Mouse (Mus musculus): ENCODE results near the gene Shoc2.

DNA sequence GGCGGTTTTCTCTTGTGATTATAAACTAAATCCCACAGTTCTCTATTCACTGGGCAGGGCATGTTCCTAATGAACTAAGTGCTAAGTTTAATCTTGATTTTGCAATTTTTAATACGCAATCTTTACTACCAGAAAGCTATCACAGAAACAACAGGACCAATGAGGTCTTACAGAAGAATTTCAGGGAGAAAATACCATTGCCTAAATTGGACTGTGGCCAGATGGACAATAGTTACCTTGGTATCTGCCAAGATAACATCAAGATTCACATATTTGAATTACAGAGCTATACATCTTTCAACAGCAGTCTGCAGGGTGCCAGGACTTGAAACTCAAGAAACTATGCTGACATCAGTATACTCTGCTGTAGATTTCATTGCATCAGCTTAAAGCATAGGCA is 1.8 kb upstream of the Shoc2 start:
- no peak for TF ChIP-seq POLR2A (IDR thresholded peaks at IDR 0.05; ENCODE audit: borderline replicate concordance, extremely low read depth, insufficient read depth, insufficient read length, poor library complexity, severe bottlenecking)
- no peak for TF ChIP-seq CTCF (IDR thresholded peaks at IDR 0.05; ENCODE audit: borderline replicate concordance, extremely low read depth, insufficient read depth, insufficient read length)
